Mouse (Mus musculus) limb, embryonic 15.5 days (tissue): ENCODE data around the gene Yif1b. TPM values are rescaled to one million over a fixed set of nuclear protein-coding genes. Genes with fewer than 3 reads are reported as not detected.
"Not testable (repeated sequence)": the region's sequence is repeated elsewhere in the genome, so short reads cannot be mapped to it uniquely, and the experiment has no call there.

Experiments used
- ATAC-seq: fragments of 200-750 bp; cut with Nextera tagmentation; 2 replicates; pipeline ENCODE4 v1.8.0; 2017; ENCODE audit warnings: low read depth, moderate TSS enrichment; ENCODE audit not compliant: insufficient number of reproducible peaks, low FRiP score, low TSS enrichment
- H3K27ac ChIP-seq: fragments of 300-500 bp; sonication (generic); 2 replicates; pipeline ENCODE4 v1.5.1; 2015; ENCODE audit warnings: moderate library complexity, mild to moderate bottlenecking, inconsistent platforms
- H3K27me3 ChIP-seq: fragments of 300-500 bp; sonication (generic); 2 replicates; pipeline ENCODE4 v1.6.1; 2015; ENCODE audit warnings: inconsistent platforms
- H3K36me3 ChIP-seq: fragments of 300-500 bp; sonication (generic); 2 replicates; pipeline ENCODE4 v1.6.1; 2015; ENCODE audit warnings: inconsistent platforms
- H3K4me1 ChIP-seq: fragments of 300-500 bp; sonication (generic); 2 replicates; pipeline ENCODE4 v1.6.1; 2015; ENCODE audit warnings: inconsistent platforms
- H3K4me2 ChIP-seq: fragments of 300-500 bp; sonication (generic); 2 replicates; pipeline ENCODE4 v1.6.1; 2015; ENCODE audit warnings: mild to moderate bottlenecking, inconsistent platforms
- H3K4me3 ChIP-seq: fragments of 300-500 bp; sonication (generic); 2 replicates; pipeline ENCODE4 v1.5.1; 2015; ENCODE audit warnings: mild to moderate bottlenecking, inconsistent platforms
- H3K9ac ChIP-seq: fragments of 300-500 bp; sonication (generic); 2 replicates; pipeline ENCODE4 v1.6.1; 2015; ENCODE audit warnings: inconsistent platforms
- H3K9me3 ChIP-seq: fragments of 300-500 bp; sonication (generic); 2 replicates; pipeline ENCODE4 v1.6.1; 2016; ENCODE audit warnings: inconsistent platforms
- WGBS: fragments of 180-500 bp; shearing (Covaris S2); methylation state at CpG from one replicate; pipeline ENCODE4 v1.1.7; 2015; 5-methylcytosine and 5-hydroxymethylcytosine counted together
- polyA plus RNA-seq: library from polyadenylated mRNA; unstranded; fragments of >200 nt; fragmentation: Nextera tagmentation; extraction: Ambion mirVana; gene quantifications from 2 replicates; pipeline ENCODE4 v1.2.1, GENCODE M21; 2015

The Yif1b gene
- polyA plus RNA-seq, 1 experiment from 2014 or later: 137 TPM

DNA sequence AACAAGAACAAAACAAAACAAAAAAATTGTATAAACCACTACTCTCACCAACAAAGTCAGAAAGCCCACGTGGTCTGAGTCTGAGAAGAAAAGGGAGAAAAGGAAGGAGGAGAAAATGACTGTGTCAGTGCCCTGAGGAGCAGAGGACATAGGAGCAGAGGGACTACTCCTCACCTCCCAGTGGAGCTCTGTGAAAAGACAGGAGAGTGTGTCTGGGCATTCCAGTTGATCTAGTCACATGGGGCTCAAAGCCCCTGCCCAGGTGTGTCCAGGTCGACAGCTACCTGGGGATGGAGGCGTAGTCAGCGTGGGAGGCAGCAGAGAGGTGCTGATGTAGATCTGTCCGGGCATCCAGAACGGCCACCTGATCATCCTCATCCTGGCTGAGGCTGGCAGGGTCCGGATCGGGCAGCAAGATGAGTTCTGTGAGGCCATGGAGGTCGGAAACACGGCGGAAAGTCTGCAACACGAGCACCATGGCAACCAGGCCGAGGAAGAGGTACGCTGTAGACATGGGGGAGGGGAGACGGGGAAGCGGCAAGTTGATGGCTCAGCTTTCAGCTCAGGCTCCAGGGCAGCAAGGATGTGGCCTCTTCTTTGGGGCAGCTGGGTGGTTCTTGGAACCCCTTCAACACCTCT lies 13.3 kb upstream of the Yif1b start:
- Histone ChIP-seq H3K36me3 (peaks cover 23% of the 10 kb centered on the region), H3K4me1 (peaks cover 13% of the 10 kb centered on the region), H3K4me3 (no peak overlapping the region), H3K9me3 (no peaks in the 10 kb centered on the region), H3K4me2 (no peak overlapping the region), H3K27me3 (no peaks in the 10 kb centered on the region), H3K9ac (no peak overlapping the region), H3K27ac (no peak overlapping the region)
- 18% methylated on average over 16 of the region's 16 CpGs for WGBS
- ATAC-seq: no peak

DNA sequence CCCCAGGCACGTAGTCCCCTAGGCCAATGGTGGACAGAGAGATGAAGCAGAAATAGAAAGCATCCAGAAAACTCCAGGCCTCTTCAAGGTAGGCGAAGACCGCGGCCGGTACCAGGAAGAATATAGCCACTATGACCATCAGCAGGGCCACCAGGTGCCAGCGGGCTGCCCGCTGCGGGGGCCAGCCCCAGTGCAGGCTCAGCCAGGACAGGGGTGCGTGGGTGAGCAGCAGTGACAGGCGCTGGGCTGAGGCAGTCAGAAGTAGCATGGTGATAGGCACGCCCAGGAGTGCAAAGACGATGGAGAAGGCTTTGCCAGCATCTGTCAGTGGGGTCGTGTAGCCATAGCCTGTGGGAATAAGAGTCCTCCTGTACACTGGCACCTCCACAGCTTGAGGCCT lies 12.6 kb upstream of the Yif1b start:
- no peak overlapping the region for H3K9ac ChIP-seq
- H3K9me3 ChIP-seq: no peaks in the 10 kb centered on the region
- H3K27ac ChIP-seq: no peak overlapping the region
- no peak overlapping the region for H3K4me3 ChIP-seq
- H3K4me2 ChIP-seq: no peak overlapping the region
- peaks cover 13% of the 10 kb centered on the region for H3K4me1 ChIP-seq
- no peaks in the 10 kb centered on the region for H3K27me3 ChIP-seq
- WGBS: 76% methylated on average over 13 of the region's 13 CpGs
- no peak for ATAC-seq
- H3K36me3 ChIP-seq: peaks cover 23% of the 10 kb centered on the region

DNA sequence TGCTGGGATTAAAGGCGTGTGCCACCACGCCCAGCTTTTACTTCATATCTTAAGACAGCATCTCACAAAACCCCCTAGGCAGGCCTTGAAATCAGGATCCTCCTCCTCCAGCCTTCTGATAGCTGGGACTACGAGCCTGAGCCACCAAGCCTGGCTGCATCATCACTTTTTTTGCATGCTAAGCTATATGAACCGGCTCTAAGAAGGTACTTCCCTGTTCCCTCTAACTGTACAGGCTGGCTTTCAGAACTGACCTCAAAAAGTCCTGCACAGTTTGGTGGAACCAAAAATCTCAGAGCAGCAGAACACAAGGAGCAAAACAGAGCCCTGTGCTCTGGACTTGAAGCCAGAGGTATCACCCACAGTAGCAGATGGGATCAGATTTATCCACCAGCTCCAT lies 9.9 kb upstream of the Yif1b start:
- no peak overlapping the region for H3K27ac ChIP-seq
- H3K27me3 ChIP-seq: peaks cover 14% of the 10 kb centered on the region
- no peak overlapping the region for H3K4me2 ChIP-seq
- H3K9ac ChIP-seq: no peak overlapping the region
- no peak for ATAC-seq
- H3K36me3 ChIP-seq: peaks cover 19% of the 10 kb centered on the region
- H3K4me3 ChIP-seq: no peak overlapping the region
- H3K9me3 ChIP-seq: no peaks in the 10 kb centered on the region
- peaks cover 27% of the 10 kb centered on the region for H3K4me1 ChIP-seq
- WGBS: 69% methylated on average over 4 of the region's 4 CpGs

DNA sequence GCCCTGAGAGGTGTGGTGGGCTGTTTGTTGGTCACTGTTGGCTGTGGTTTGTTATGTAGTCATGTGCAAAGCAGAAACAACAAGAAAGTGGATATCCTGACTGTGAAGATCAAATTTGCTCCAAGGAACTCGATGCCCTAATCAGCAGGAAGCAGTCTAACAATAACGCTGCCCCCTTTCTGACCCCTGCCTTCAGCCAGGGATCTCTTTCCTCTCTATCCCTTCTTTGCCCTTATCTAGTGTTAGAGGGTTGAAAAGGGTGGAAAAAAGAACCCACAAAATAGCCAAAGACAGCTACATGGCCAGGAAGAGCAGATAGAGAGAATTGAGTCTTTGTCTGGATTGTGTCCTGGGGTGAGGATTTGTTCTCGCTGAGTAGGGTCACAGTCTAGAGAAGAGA lies 7.6 kb upstream of the Yif1b start:
- ATAC-seq: no peak
- H3K27me3 ChIP-seq: peaks cover 14% of the 10 kb centered on the region
- no peaks in the 10 kb centered on the region for H3K9me3 ChIP-seq
- no peak overlapping the region for H3K4me3 ChIP-seq
- H3K4me2 ChIP-seq: no peak overlapping the region
- WGBS: 69% methylated on average over 3 of the region's 3 CpGs
- peaks cover 1% of the 10 kb centered on the region; the same call in 1 of the 2 replicates for H3K36me3 ChIP-seq
- H3K9ac ChIP-seq: no peak overlapping the region
- peaks cover 22% of the 10 kb centered on the region for H3K4me1 ChIP-seq
- H3K27ac ChIP-seq: no peak overlapping the region

DNA sequence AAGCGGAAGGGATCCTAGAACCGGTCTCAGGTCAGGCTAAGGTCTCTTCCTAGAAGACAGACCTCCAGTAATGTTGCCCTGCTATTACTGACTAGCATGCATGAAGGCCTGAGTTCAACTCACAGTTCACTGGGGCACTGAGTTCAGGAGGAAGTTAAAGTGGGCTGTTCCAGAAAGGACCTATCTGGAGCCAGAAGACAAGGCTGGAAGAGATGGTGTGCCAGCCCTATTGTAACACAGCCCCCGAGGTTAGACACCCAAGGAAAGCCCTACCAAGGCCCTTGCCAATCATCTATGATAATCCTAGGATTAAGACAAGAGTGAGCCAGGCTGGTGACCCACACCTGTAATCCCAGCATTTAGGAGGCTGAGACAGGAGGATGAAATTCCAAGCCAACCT lies 6.6 kb upstream of the Yif1b start:
- Histone ChIP-seq H3K4me3 (peak overlapping the region; percentile 71), H3K9me3 (no peaks in the 10 kb centered on the region), H3K4me2 (peak overlapping the region; percentile 96), H3K27me3 (peaks cover 14% of the 10 kb centered on the region), H3K27ac (no peak overlapping the region), H3K9ac (no peak overlapping the region), H3K4me1 (peaks cover 22% of the 10 kb centered on the region), H3K36me3 (no peaks in the 10 kb centered on the region)
- 46% methylated on average over 3 of the region's 3 CpGs for WGBS
- ATAC-seq: no peak

DNA sequence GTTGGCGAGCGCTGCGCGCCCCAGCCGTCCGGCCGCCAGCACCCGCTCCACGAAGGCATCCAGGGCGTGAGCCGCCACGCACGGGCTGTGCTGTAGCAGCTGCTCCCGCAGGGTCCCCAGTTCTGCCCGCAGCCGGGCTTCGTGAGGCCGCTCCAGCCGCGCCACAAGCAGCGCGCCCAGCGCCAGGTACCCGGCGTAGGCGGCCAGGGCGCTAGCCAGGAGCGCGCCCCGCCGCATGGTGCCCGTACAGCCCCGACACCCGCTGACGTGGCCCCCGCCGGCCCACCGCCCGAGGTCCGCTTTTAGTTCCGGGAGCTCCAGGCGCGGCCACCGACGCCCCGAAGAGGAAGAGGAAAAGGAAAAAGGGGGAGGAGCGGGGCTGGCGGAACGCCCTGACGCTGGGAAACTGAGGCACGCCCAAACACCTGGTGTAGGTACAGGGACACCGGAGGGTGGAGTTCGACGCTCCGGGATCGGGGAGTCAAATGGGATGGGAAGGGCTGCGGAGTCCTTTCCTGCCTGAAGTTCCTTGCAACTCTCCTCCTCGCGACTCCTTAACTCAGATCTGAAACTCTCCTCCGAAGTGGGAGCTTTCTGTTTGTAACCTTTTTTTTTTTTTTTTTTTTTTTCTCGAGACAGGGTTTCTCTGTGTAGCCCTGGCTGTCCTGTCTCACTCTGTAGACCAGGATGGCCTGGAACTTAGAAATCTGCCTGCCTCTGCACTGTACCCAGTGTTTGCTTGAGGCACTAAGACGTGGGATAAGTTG lies 5.7 kb upstream of the Yif1b start, which contains the start of gene Kcnk6:
Kcnk6 (minus strand) TSS at position 269 of the 767 bp plus-strand sequence.
- WGBS: 2% methylated on average over 62 of the region's 62 CpGs
- H3K4me1 ChIP-seq: peaks cover 22% of the 10 kb centered on the region
- peak within 1 kb of the TSS; percentile 57; the same call in 1 of the 2 replicates for H3K27ac ChIP-seq
- peak; percentile 53; the same call in 1 of the 2 replicates for ATAC-seq
- H3K27me3 ChIP-seq: peaks cover 14% of the 10 kb centered on the region
- H3K36me3 ChIP-seq: no peaks in the 10 kb centered on the region
- H3K9me3 ChIP-seq: no peaks in the 10 kb centered on the region
- peak within 1 kb of the TSS; percentile 71 for H3K4me3 ChIP-seq
- peak within 1 kb of the TSS; percentile 96 for H3K4me2 ChIP-seq
- H3K9ac ChIP-seq: peak within 1 kb of the TSS; percentile 71

DNA sequence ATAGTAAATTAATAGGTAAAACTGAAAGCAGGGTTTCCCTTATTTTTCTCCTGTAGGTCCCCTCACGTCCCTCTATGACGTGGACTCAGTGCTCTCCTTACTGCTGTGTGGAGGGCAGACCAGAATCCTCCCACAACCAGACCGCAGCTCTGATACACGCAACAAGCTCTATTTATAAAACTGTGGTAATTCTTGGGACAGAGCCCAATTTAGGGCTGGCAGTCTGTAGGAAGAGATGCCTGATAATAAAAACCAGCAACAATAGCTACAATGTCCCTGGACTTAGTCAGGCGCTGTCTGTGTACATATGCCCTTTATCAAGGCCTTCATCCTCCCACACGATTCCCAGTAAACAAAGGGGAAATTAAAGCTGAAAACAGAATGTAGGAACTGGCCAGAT lies 4.4 kb upstream of the Yif1b start:
- no peaks in the 10 kb centered on the region for H3K9me3 ChIP-seq
- WGBS: 50% methylated on average over 6 of the region's 6 CpGs
- no peak for ATAC-seq
- H3K27me3 ChIP-seq: peaks cover 14% of the 10 kb centered on the region
- no peak overlapping the region for H3K9ac ChIP-seq
- no peak overlapping the region for H3K4me2 ChIP-seq
- no peak overlapping the region for H3K27ac ChIP-seq
- no peak overlapping the region for H3K4me3 ChIP-seq
- no peaks in the 10 kb centered on the region for H3K36me3 ChIP-seq
- peaks cover 26% of the 10 kb centered on the region for H3K4me1 ChIP-seq

DNA sequence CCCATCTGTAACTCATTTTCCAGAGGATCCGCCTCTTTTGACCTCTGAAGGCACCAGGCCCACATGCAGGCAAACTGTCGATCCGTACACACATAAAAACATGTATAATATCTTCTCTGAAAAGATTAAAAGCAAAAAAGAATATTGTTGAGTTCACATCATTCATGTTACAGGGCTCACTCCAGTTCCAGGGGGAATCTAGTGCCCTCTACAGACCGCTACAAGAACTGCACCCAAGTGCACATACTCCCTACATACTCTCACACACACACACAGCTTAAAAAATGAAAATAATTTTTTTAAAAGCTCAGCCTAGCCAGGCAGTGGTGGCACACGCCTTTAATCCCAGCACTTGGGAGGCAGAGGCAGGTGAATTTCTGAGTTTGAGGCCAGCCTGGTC lies 3.5 kb upstream of the Yif1b start:
- Histone ChIP-seq H3K27me3 (peaks cover 14% of the 10 kb centered on the region), H3K4me2 (no peak overlapping the region), H3K27ac (no peak overlapping the region), H3K36me3 (no peaks in the 10 kb centered on the region), H3K4me3 (no peak overlapping the region), H3K4me1 (peaks cover 29% of the 10 kb centered on the region), H3K9me3 (no peaks in the 10 kb centered on the region), H3K9ac (no peak overlapping the region)
- 75% methylated on average over 5 of the region's 5 CpGs for WGBS
- no peak for ATAC-seq

DNA sequence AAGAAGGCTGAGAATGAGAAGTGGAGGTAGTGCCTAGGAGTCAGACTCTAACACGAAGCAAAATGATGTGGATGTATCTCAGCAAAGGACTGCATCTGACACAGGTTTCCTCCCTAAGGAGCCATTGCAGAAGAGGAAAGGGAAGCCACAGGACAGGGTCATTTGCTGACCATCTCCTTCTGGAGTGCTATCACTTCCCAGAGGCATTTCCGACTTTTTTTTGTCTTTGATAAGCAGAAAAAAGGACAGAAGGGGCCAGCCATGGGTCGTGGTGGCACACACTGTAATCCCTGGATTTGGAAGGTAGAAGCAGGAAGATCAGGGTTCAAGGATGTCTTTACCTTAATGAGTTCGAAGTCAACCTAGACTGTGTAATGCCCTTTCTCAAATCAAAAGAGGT lies 1.5 kb upstream of the Yif1b start:
- Histone ChIP-seq H3K27me3 (peaks cover 9% of the 10 kb centered on the region), H3K27ac (no peak overlapping the region), H3K4me3 (no peak overlapping the region), H3K36me3 (no peaks in the 10 kb centered on the region), H3K9me3 (no peaks in the 10 kb centered on the region), H3K9ac (no peak overlapping the region), H3K4me1 (peaks cover 25% of the 10 kb centered on the region), H3K4me2 (no peak overlapping the region)
- 74% methylated on average over 4 of the region's 4 CpGs for WGBS
- ATAC-seq: no peak

DNA sequence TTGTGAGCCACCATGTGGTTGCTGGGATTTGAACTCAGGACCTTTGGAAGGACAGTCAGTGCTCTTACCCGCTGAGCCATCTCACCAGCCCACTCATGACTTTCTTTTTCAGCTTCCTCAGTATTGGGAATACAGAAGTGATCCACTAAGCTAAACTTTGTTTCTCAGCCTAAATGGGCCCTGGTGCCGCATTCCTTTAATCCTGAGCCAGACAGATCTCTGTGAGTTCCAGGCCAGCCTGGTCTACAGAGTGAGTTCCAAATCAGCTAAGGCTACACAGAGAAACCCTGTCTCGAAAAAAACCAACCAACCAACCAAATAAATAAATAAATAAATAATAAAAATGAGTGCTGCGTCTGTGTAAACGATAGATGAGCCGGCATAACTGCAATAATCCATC lies 533 bp upstream of the Yif1b start:
- peaks cover 16% of the 10 kb centered on the region for H3K4me1 ChIP-seq
- peak overlapping the region; percentile 35; the same call in 1 of the 2 replicates for H3K9ac ChIP-seq
- not testable (repeated sequence) for H3K9me3 ChIP-seq, H3K27me3 ChIP-seq, ATAC-seq, H3K36me3 ChIP-seq
- peak overlapping the region; percentile 73 for H3K4me3 ChIP-seq
- peak overlapping the region; percentile 96 for H3K27ac ChIP-seq
- WGBS: 28% methylated on average over 6 of the region's 6 CpGs
- peak overlapping the region; percentile 69 for H3K4me2 ChIP-seq

DNA sequence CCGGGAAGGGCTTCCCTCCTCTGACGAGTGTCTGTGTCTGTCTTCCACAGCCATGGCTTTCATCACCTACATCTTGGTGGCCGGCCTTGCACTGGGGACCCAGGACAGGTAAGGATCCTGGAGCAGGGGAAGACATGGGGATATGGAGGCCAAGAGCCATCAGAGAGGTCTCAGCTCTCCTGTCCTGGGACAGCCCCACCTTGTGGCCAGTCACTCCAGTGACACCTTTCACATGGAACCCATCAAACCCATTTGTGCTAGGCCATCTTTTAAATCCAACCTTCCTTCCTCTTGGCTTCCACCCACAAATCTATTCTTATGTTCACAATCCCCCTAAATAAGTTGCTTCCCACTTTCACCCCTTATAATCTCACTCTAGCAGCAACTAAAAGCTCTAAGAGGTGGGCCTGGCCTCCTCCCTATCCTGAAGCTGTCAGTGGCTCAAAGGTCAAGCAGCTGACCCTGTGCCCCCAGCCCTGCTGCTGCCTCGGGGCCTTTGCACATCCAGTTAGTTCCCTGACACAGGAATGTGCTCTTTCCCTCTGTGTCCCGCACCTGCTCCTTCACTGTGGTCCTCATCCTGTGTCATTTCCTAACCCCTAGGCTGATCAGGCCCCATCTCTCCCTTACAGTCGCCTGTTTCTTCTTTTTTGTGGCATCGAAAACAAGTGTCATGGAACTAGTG lies 6.7 kb downstream of the Yif1b start:
- Histone ChIP-seq H3K27me3 (peaks cover 14% of the 10 kb centered on the region; the same call in 1 of the 2 replicates), H3K9ac (no peak overlapping the region), H3K27ac (no peak overlapping the region), H3K4me1 (peaks cover 20% of the 10 kb centered on the region), H3K4me2 (no peak overlapping the region), H3K36me3 (peaks cover 29% of the 10 kb centered on the region), H3K4me3 (no peak overlapping the region), H3K9me3 (no peaks in the 10 kb centered on the region)
- ATAC-seq: no peak
- WGBS: 87% methylated on average over 7 of the region's 7 CpGs

DNA sequence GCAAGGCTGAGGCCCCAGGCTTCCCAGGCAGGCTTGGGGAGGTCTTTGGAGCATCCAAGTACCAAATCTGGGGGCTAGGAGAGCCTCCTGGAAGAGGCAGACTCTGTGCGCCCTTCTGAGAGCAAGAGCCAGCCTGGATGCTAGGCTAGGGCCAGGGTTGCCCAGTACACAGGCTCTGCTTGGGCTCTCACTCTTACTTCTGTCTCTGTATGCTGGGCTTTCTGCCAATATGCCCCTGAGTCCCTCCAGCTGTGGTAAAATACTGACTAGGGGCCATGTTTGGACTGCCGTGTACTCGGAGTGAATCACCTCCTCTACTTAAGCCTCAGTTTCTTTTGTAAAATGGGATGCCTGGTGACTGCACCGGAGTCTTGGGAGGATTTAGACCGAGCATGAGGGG lies 7.9 kb downstream of the Yif1b start:
- no peak overlapping the region for H3K4me3 ChIP-seq
- WGBS: 81% methylated on average over 5 of the region's 5 CpGs
- peaks cover 18% of the 10 kb centered on the region for H3K4me1 ChIP-seq
- ATAC-seq: no peak
- H3K9ac ChIP-seq: no peak overlapping the region
- peaks cover 14% of the 10 kb centered on the region; the same call in 1 of the 2 replicates for H3K27me3 ChIP-seq
- H3K27ac ChIP-seq: no peak overlapping the region
- H3K4me2 ChIP-seq: no peak overlapping the region
- no peaks in the 10 kb centered on the region for H3K9me3 ChIP-seq
- peaks cover 29% of the 10 kb centered on the region for H3K36me3 ChIP-seq
